Mouse (Mus musculus): ENCODE data around the gene Jmjd1c. TPM values are rescaled to one million over a fixed set of nuclear protein-coding genes. Genes with fewer than 3 reads are reported as not detected.
A peak's percentile ranks its signal among the peaks of the same experiment; 100 is the strongest.
"Not testable (repeated sequence)": the region's sequence is repeated elsewhere in the genome, so short reads cannot be mapped to it uniquely, and the experiment has no call there.

Gene Jmjd1c
- total and polyA plus RNA-seq, 2 experiments, result 5.7 to 44.8 TPM

DNA sequence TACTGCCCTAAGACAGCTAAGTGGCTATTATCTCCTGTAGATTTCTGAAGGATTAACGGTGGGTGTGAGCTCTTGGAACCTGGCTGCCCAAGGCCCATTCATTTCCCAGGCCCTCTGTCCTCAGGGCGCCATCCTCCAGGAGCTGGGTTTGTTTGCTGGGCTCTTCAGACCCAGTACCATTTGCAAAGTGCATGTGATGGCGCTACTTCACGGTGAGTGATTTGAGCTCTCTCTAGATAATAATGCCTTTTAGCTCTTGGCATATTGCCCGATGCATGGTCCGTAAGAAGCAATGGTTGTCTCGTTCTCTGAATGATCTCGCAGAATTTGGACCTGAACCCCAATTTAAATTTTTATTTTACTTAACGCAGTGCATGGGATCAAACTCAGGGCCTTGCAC lies 12.2 kb downstream of the Jmjd1c start:
- H3K4me3 ChIP-seq (ENCODE audit: insufficient read depth, low read depth, low read length), result no peak overlapping the region
- H3K27ac ChIP-seq (replicated peaks; ENCODE audit: insufficient read depth, low read depth, low read length), result peak overlapping the region; percentile 93
- WGBS, result 51% methylated on average over 9 of the region's 9 CpGs
- H3K79me2 ChIP-seq (ENCODE audit: control insufficient read depth, insufficient read depth, low read length), result peaks cover 61% of the 10 kb centered on the region
- peaks cover 48% of the 10 kb centered on the region for H3K4me1 ChIP-seq (ENCODE audit: control insufficient read depth, insufficient read depth, low read length)
- H3K36me3 ChIP-seq (ENCODE audit: control insufficient read depth, insufficient read depth, low read length), result no peaks in the 10 kb centered on the region
- H3K9ac ChIP-seq (ENCODE audit: low read depth, low read length), result peak overlapping the region; percentile 23; the same call in 1 of the 2 replicates
- TF ChIP-seq CTCF (IDR thresholded peaks at IDR 0.05; ENCODE audit: low read depth, low read length) (no peak), POLR2A (IDR thresholded peaks at IDR 0.05; ENCODE audit: extremely low read depth, insufficient read depth, low read length) (no peak)
- no peak for DNase-seq (ENCODE audit: extremely low read depth, low read depth, low spot score)
- H3K27me3 ChIP-seq (ENCODE audit: control insufficient read depth, insufficient read depth, low read length), result no peaks in the 10 kb centered on the region

DNA sequence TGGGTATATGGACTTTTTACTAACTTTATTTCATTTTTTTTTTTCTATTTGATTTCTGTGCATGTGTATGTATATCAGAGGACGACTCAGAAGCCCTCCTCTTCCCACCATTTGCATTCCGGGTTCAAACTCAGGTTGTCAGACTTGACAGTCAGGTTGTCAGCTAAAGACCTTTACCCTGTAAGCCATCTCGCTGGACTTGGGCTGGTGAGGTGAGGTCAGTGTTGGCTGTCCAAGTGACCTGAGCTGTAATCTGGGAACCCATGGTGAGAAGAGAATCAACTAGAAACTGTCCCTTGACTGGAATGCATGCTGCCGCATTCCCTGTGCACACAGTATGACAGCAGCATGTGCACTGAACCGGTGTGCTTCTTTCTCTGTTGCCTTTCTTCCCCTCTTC lies 13.7 kb downstream of the Jmjd1c start:
- Histone ChIP-seq H3K36me3 (ENCODE audit: control insufficient read depth, insufficient read depth, low read length) (no peaks in the 10 kb centered on the region), H3K9ac (ENCODE audit: low read depth, low read length) (peak overlapping the region; percentile 7; the same call in 1 of the 2 replicates), H3K4me1 (ENCODE audit: control insufficient read depth, insufficient read depth, low read length) (peaks cover 35% of the 10 kb centered on the region), H3K79me2 (ENCODE audit: control insufficient read depth, insufficient read depth, low read length) (peaks cover 54% of the 10 kb centered on the region), H3K4me3 (ENCODE audit: insufficient read depth, low read depth, low read length) (no peak overlapping the region), H3K27me3 (ENCODE audit: control insufficient read depth, insufficient read depth, low read length) (no peaks in the 10 kb centered on the region), H3K27ac (replicated peaks; ENCODE audit: insufficient read depth, low read depth, low read length) (peak overlapping the region; percentile 37)
- 35% methylated on average over 5 of the region's 5 CpGs for WGBS
- peak; percentile 94 for DNase-seq (ENCODE audit: extremely low read depth, low read depth, low spot score)
- TF ChIP-seq CTCF (IDR thresholded peaks at IDR 0.05; ENCODE audit: low read depth, low read length) (no peak), POLR2A (IDR thresholded peaks at IDR 0.05; ENCODE audit: extremely low read depth, insufficient read depth, low read length) (no peak)

- WGBS, result 70% methylated on average over 14 of the region's 14 CpGs
- no peak overlapping the region for H3K9ac ChIP-seq (ENCODE audit: low read depth, low read length)
- no peaks in the 10 kb centered on the region for H3K36me3 ChIP-seq (ENCODE audit: control insufficient read depth, insufficient read depth, low read length)
- H3K4me3 ChIP-seq (ENCODE audit: insufficient read depth, low read depth, low read length), result no peak overlapping the region
- H3K79me2 ChIP-seq (ENCODE audit: control insufficient read depth, insufficient read depth, low read length), result peaks cover 54% of the 10 kb centered on the region
- DNase-seq (ENCODE audit: extremely low read depth, low read depth, low spot score), result peak; percentile 48
- TF ChIP-seq CTCF (IDR thresholded peaks at IDR 0.05; ENCODE audit: low read depth, low read length) (no peak), POLR2A (IDR thresholded peaks at IDR 0.05; ENCODE audit: extremely low read depth, insufficient read depth, low read length) (no peak)
- H3K27me3 ChIP-seq (ENCODE audit: control insufficient read depth, insufficient read depth, low read length), result no peaks in the 10 kb centered on the region
- peaks cover 29% of the 10 kb centered on the region for H3K4me1 ChIP-seq (ENCODE audit: control insufficient read depth, insufficient read depth, low read length)
- no peak overlapping the region for H3K27ac ChIP-seq (replicated peaks; ENCODE audit: insufficient read depth, low read depth, low read length)
Observed at GRCm38 (mm10) chr10:67111044-67111798, 15.3 kb downstream of the Jmjd1c start.

DNA sequence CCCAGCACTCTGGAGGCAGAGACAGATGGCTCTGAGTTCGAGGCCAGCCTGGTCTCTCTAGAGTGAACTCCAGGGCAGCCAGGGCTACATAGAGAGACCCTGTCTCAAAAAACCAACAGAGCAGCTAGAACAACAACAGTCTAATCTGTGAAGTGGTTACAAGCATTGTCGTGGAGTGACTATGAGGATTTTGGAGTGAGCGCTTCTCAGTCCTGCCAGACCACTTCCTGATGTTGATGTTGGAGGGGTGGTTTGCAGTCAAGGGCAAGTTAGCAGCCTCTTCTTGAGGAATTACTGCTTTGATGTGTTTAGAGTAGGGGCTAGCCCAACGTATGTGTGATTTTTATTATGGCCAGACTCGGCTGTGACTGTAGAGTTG lies 15.9 kb downstream of the Jmjd1c start:
- H3K4me1 ChIP-seq (ENCODE audit: control insufficient read depth, insufficient read depth, low read length), result peaks cover 26% of the 10 kb centered on the region
- WGBS, result 79% methylated on average over 5 of the region's 5 CpGs
- no peak for TF ChIP-seq CTCF (IDR thresholded peaks at IDR 0.05; ENCODE audit: low read depth, low read length)
- no peak for TF ChIP-seq POLR2A (IDR thresholded peaks at IDR 0.05; ENCODE audit: extremely low read depth, insufficient read depth, low read length)

DNA sequence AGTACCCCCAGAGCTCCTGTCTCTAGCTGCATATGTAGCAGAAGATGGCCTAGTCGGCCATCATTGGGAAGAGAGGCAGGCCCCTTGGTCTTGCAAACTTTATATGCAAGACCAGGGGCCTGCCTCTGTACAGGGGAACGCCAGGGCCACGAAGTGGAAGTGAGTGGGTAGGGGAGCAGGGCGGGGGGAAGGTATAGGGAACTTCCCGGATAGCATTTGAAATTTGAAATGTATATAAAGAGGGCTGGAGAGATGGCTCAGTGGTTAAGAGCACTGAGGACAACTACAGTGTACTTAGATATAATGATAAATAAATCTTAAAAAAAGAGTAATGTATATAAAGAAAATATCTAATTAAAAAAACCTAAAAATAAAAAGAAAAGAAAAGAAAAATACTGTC lies 17.0 kb downstream of the Jmjd1c start:
- not testable (repeated sequence) for H3K4me3 ChIP-seq (ENCODE audit: insufficient read depth, low read depth, low read length); H3K27ac ChIP-seq (replicated peaks; ENCODE audit: insufficient read depth, low read depth, low read length); H3K9ac ChIP-seq (ENCODE audit: low read depth, low read length); DNase-seq (ENCODE audit: extremely low read depth, low read depth, low spot score); H3K27me3 ChIP-seq (ENCODE audit: control insufficient read depth, insufficient read depth, low read length); H3K36me3 ChIP-seq (ENCODE audit: control insufficient read depth, insufficient read depth, low read length)
- 89% methylated on average over 5 of the region's 5 CpGs for WGBS
- Histone ChIP-seq H3K4me1 (ENCODE audit: control insufficient read depth, insufficient read depth, low read length) (peaks cover 18% of the 10 kb centered on the region), H3K79me2 (ENCODE audit: control insufficient read depth, insufficient read depth, low read length) (peaks cover 63% of the 10 kb centered on the region)

More for the DNA sequence above, 15.9 kb downstream of the Jmjd1c start:
- H3K36me3 ChIP-seq (ENCODE audit: control insufficient read depth, insufficient read depth, low read length), result no peaks in the 10 kb centered on the region
- H3K9ac ChIP-seq (ENCODE audit: low read depth, low read length), result no peak overlapping the region
- H3K27me3 ChIP-seq (ENCODE audit: control insufficient read depth, insufficient read depth, low read length), result no peaks in the 10 kb centered on the region
- H3K4me3 ChIP-seq (ENCODE audit: insufficient read depth, low read depth, low read length), result no peak overlapping the region
- DNase-seq (ENCODE audit: extremely low read depth, low read depth, low spot score), result no peak
- H3K27ac ChIP-seq (replicated peaks; ENCODE audit: insufficient read depth, low read depth, low read length), result no peak overlapping the region
- peaks cover 54% of the 10 kb centered on the region for H3K79me2 ChIP-seq (ENCODE audit: control insufficient read depth, insufficient read depth, low read length)

DNA sequence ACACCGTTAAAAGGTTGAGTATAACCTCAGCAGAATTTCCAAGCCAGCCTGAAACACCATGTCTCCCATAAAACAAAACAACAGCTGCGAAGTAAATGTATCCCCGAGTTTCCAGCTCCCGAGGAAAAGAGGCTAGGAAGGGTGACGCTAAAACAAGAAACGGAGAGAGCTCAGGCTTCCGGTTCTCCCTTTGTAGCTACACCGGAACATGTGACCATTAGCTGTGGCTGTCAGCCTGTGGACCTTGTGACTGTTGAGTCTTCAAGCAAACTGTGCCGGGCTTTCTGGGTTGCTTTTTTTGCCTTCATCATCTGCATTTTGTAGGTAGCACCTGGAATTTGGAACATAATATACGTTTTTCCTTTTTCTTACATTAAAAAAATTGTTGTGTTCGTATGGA lies 17.9 kb downstream of the Jmjd1c start:
- no peak overlapping the region for H3K27ac ChIP-seq (replicated peaks; ENCODE audit: insufficient read depth, low read depth, low read length)
- DNase-seq (ENCODE audit: extremely low read depth, low read depth, low spot score), result no peak
- H3K4me1 ChIP-seq (ENCODE audit: control insufficient read depth, insufficient read depth, low read length), result peaks cover 16% of the 10 kb centered on the region
- no peaks in the 10 kb centered on the region for H3K36me3 ChIP-seq (ENCODE audit: control insufficient read depth, insufficient read depth, low read length)
- no peak overlapping the region for H3K4me3 ChIP-seq (ENCODE audit: insufficient read depth, low read depth, low read length)
- TF ChIP-seq POLR2A (IDR thresholded peaks at IDR 0.05; ENCODE audit: extremely low read depth, insufficient read depth, low read length) (no peak), CTCF (IDR thresholded peaks at IDR 0.05; ENCODE audit: low read depth, low read length) (no peak)
- H3K9ac ChIP-seq (ENCODE audit: low read depth, low read length), result no peak overlapping the region
- 85% methylated on average over 11 of the region's 11 CpGs for WGBS
- peaks cover 64% of the 10 kb centered on the region for H3K79me2 ChIP-seq (ENCODE audit: control insufficient read depth, insufficient read depth, low read length)
- H3K27me3 ChIP-seq (ENCODE audit: control insufficient read depth, insufficient read depth, low read length), result no peaks in the 10 kb centered on the region
